Mouse (Mus musculus): Measurements from ENCODE around the gene Rgl2. TPM values are rescaled to one million over a fixed set of nuclear protein-coding genes. Genes with fewer than 3 reads are reported as not detected.
A peak's percentile ranks its signal among the peaks of the same experiment; 100 is the strongest.

Gene Rgl2
- polyA plus RNA-seq, 1 experiment from 2014 or later = 43.2 TPM

DNA sequence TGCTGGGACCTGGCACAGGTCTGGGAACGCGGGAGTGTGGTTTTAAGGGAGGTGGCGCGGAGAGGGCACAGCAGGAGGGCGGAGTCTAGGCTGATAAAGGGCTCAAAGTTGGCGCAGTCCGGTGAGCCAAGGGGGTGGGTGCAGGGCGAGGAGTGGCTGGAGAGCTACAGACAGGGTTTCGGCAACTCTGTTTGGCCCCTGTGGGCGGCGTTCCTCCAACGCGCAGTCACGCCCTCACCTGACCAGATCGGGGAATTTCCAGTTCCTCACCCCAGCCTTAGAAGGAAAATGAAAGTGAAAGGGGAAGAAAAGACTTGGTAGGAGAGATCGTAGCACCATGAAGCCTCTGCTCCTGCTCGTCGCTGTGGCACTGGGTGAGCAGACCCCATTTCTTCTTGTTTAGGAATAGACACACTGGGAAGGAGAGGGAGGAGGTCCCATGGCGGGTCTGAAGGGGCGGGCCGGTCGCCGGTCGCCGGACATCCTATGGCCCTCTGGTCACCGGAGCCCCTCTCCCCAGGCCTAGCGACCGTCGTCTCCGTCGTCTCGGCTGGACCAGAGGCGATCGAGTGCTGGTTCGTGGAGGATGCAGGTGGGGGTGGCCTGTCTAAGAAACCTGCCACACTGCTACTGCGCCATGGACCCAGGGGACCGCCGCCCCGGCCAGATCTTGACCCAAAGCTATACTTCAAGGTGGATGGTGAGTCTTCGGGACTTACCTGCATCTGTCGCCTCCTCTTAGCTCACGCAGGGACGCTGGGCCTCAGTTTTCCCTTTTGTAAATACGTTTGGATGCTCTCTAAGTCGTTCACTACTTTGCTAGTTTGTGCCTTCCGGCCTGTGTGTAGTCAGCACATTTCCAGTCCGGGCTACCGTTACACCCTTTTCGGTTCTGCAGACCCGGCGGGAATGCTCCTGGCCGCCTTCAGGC lies 9.7 kb upstream of the Rgl2 start:
- Histone ChIP-seq H3K9me3 (replicated peaks) (no peaks in the 10 kb centered on the region), H3K36me3 (peaks cover 26% of the 10 kb centered on the region), H3K27me3 (ENCODE audit: low read depth, poor library complexity, severe bottlenecking) (peaks cover 7% of the 10 kb centered on the region; the same call in 1 of the 2 replicates), H3K4me3 (peak overlapping the region; percentile 73), H3K27ac (peak overlapping the region; percentile 79), H3K4me1 (peaks cover 46% of the 10 kb centered on the region)
- WGBS = under 1% methylated on average over 52 of the region's 52 CpGs
- DNase-seq (ENCODE audit: low spot score) = peak; percentile 62

DNA sequence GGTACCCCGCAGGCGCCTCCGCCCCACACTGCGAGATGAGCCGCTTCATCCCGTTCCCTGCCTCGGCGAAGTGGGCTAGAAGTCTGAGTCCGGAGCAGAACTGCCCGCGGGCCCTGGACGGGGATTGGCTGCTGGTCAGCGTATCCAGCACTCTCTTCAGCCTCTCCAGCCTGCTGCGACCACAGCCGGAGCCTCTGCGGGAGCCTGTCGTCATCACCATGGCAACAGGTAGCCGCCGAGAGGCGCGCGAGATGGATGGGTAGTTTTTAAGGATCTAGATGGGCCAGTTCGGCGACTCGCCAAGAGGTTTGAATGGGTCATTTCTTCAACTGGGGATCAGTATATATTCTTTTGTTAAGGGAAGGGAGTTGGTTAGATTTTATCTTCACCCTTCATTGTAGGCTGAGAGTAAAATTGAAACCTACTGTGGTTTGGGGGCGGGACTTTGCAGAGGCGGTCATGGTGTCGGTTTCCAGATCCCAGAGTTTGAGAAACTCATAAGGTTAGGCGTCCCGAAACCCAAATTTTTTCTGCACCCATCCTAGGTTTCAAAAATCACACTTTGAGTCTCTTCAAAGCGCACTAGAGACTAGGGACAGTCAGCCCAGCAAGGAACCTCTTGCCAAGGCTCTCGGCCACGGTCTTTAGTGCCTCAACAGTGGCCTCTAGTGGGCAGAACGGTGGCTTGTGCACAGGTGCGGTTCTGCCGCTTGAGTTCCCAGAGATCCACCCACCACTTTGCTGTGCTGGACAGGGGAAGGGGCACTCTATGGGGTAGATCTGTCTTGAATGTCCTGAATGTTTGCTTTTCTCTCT lies 8.9 kb upstream of the Rgl2 start:
- H3K27ac ChIP-seq = peak overlapping the region; percentile 79
- no peaks in the 10 kb centered on the region for H3K9me3 ChIP-seq (replicated peaks)
- peaks cover 39% of the 10 kb centered on the region for H3K4me1 ChIP-seq
- peaks cover 7% of the 10 kb centered on the region; the same call in 1 of the 2 replicates for H3K27me3 ChIP-seq (ENCODE audit: low read depth, poor library complexity, severe bottlenecking)
- H3K36me3 ChIP-seq = peaks cover 19% of the 10 kb centered on the region
- DNase-seq (ENCODE audit: low spot score) = peak; percentile 88
- under 1% methylated on average over 36 of the region's 36 CpGs for WGBS
- H3K4me3 ChIP-seq = peak overlapping the region; percentile 73

DNA sequence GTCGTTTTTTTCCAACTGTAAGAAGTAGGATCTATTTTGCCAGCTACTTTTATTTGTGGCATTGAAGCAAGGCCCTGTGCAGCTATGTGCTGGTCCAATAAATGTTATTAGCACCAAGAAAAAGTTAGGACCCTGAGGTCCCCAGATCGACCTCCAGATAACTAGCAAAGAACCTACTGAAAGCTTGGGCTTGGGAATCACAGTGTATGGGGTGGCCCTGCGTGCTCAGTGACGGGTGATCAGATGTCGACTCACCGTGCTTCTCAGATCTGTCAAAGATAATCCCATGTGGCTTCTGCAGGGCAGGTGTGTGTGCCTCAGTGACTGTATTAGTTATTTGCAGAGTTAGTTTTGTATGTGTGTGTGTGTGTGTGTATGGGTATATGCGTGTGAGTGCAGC lies 8.0 kb upstream of the Rgl2 start:
- Histone ChIP-seq H3K27ac (no peak overlapping the region), H3K4me1 (peaks cover 39% of the 10 kb centered on the region), H3K27me3 (ENCODE audit: low read depth, poor library complexity, severe bottlenecking) (peaks cover 7% of the 10 kb centered on the region; the same call in 1 of the 2 replicates), H3K9me3 (replicated peaks) (no peaks in the 10 kb centered on the region), H3K4me3 (no peak overlapping the region), H3K36me3 (peaks cover 26% of the 10 kb centered on the region)
- no peak for DNase-seq (ENCODE audit: low spot score)
- WGBS = 87% methylated on average over 7 of the region's 7 CpGs

DNA sequence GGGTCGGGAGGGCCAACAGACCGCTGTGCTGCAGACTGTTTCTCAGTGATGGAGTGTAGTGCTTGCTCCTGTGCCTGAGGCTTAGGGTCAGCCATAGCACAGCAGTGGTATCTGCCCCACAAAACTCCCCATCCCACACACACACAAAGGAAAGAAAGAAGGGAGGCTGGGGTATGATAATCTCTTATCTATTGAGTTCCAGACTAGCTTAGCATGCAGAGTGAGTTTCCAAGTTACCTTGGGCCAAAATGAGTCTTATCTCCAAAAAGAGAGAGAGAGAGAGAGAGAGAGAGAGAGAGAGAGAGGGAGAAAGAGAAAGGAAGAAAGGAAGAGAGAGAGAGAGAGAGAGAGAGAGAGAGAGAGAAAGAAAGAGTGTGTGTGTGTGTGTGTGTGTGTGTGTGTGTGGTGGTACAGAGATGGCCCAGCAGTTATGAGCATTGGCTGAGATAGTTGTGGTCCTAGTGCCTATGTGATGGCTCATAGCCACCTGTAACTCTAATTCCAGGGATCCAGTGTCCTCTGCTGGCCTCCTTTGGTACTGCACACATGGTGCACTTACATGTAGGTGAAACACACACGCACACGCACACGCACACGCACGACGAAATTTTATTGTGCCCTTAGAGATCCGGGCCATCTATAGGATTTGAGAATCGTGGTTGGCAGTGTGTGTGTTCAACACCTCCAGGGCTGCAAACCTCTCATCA lies 4.6 kb upstream of the Rgl2 start:
- DNase-seq (ENCODE audit: low spot score) = no peak
- Histone ChIP-seq H3K27me3 (ENCODE audit: low read depth, poor library complexity, severe bottlenecking) (no peaks in the 10 kb centered on the region), H3K4me1 (peaks cover 27% of the 10 kb centered on the region), H3K36me3 (peaks cover 15% of the 10 kb centered on the region), H3K4me3 (no peak overlapping the region), H3K27ac (no peak overlapping the region), H3K9me3 (replicated peaks) (no peaks in the 10 kb centered on the region)
- WGBS = 83% methylated on average over 10 of the region's 10 CpGs

DNA sequence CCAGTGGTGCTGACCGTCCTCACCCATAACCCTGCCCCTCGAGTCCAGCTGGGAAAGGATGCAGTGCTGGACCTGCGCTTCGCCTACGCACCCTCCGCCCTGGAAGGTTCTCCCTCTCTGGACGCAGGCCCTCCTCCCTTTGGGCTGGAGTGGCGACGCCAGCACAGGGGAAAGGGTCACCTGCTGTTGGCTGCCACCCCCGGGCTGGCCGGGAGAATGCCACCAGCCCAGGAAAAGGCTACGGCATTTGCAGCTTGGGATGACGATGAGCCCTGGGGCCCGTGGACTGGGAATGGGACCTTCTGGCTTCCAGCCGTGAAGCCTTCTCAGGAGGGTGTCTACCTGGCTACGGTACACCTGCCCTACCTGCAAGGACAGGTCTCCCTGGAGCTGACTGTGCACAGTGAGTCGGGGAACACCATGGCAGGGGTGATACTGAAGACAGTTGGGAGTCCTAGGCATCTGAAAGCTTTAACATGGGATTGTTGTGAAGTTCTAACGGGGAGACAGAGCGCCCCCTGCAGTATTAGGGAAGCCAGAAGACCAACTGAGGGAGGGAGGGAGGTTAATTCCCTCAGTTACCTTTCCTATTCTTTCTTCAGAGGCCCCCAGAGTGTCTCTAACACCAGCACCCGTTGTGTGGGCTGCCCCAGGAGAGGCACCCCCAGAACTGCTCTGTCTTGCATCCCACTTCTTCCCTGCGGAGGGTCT lies 3.8 kb upstream of the Rgl2 start:
- Histone ChIP-seq H3K9me3 (replicated peaks) (no peaks in the 10 kb centered on the region), H3K4me3 (no peak overlapping the region), H3K4me1 (peaks cover 27% of the 10 kb centered on the region), H3K36me3 (peaks cover 15% of the 10 kb centered on the region), H3K27ac (no peak overlapping the region), H3K27me3 (ENCODE audit: low read depth, poor library complexity, severe bottlenecking) (no peaks in the 10 kb centered on the region)
- WGBS = 81% methylated on average over 21 of the region's 21 CpGs
- no peak for DNase-seq (ENCODE audit: low spot score)

DNA sequence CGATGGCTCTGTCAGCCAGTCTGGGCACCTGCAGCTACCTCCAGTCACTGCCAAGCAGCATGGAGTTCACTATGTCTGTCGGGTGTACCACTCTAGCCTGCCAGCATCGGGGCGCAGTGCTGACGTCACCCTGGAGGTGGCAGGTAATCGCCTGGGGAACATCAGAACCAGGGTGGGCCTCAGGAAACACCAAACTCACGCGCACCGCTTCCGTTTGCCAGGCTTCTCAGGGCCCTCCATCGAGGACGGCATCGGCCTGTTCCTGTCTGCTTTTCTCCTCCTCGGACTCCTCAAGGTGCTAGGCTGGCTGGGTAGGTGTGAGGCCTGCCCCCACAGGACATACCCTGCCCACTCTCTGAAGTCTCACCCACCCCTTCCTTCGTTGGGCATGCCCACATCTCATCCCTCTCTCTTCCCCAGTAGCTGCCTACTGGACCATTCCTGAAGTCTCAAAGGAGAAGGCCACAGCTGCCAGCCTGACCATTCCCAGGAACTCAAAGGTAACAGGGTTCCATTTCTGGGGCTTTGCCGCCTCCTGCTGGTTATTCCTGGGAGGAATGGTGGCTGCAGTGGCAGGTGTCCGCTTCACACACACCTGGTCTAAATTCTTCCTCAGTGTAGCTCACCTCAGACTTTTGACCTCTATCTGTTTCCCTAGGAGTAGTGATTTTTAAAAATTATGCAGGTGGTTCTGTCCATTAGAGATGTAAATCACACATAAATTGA lies 3.0 kb upstream of the Rgl2 start:
- H3K9me3 ChIP-seq (replicated peaks) = no peaks in the 10 kb centered on the region
- peaks cover 3% of the 10 kb centered on the region; the same call in 1 of the 2 replicates for H3K27me3 ChIP-seq (ENCODE audit: low read depth, poor library complexity, severe bottlenecking)
- H3K27ac ChIP-seq = no peak overlapping the region
- H3K4me3 ChIP-seq = no peak overlapping the region
- peaks cover 15% of the 10 kb centered on the region for H3K36me3 ChIP-seq
- 76% methylated on average over 17 of the region's 17 CpGs for WGBS
- peaks cover 31% of the 10 kb centered on the region for H3K4me1 ChIP-seq
- DNase-seq (ENCODE audit: low spot score) = no peak

DNA sequence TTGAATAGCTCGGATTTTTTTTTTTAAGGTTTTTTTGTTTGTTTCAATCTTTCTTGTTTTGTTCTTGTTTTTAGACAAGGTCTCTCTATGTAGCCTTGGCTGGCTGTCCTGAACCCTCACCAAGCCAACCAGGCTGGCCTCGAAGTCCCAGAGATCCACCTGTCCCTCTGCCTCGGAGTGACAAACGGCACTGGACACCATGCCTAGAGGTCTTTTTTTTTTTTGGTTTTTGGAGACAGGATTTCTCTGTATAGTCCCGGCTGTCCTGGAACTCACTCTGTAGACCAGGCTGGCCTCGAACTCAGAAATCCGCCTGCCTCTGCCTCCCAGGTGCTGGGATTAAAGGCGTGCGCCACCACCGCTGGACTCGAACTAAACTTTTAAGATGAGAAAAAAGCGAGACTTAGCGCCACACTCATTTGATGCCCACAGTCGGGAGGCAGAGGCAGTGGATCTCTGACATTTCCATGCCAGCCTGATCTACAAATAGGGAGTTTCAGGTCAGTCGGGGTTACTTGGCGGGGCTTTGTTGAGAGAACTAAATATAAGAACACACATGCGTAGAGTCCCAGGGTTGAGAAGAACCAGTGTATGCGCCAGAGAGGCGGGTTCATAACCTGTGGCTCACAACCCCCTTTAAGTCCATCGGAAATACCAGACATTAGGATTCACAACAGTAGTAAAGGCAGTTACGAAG lies 944 bp upstream of the Rgl2 start:
- no peaks in the 10 kb centered on the region for H3K9me3 ChIP-seq (replicated peaks)
- peaks cover 5% of the 10 kb centered on the region; the same call in 1 of the 2 replicates for H3K27me3 ChIP-seq (ENCODE audit: low read depth, poor library complexity, severe bottlenecking)
- 65% methylated on average over 21 of the region's 21 CpGs for WGBS
- DNase-seq (ENCODE audit: low spot score) = no peak
- peak overlapping the region; percentile 91 for H3K27ac ChIP-seq
- H3K36me3 ChIP-seq = peaks cover 31% of the 10 kb centered on the region
- peak overlapping the region; percentile 77 for H3K4me3 ChIP-seq
- H3K4me1 ChIP-seq = peaks cover 34% of the 10 kb centered on the region

DNA sequence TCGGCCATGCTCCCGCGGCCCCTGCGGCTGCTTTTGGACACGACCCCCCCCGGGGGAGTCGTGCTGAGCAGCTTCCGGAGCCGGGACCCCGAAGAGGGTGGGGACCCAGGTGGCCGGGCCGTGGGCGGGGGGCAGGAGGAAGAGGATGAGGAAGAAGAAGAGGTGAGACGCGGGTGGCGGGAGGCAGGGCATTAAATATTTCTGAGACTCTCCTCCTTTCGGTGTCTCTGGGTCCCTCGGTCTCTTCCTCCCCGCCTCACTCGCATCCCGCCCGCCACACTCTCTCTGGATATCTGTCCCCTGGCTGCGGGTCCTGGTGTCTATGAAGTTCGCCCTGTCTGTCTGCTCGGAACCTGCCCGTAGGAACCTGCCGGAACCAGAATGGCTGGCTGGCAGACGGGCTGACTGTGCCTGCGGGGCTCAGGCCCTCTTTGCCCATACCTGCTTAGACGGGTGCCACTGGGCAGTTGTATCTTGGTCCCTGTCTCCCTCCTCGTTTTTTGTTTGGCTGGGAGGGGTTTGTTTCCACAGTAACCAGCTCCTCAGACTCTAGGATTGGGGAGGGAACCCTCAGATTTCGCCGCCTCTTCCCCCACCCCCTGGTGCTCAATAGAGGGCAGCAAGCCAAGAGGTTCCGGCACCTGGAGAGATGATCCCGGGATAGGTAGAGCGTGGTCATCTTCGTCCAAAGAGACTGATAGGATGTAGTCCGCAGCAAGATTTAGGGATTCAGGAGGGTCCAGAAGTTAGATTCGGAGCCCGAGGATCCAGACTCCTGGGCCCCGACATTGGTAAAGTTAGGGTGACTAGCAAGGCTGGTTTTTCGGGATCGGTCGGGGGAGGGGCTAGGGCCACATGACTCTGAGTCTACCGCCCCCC lies 1.2 kb downstream of the Rgl2 start:
- H3K27me3 ChIP-seq (ENCODE audit: low read depth, poor library complexity, severe bottlenecking) = peaks cover 5% of the 10 kb centered on the region; the same call in 1 of the 2 replicates
- peaks cover 34% of the 10 kb centered on the region for H3K4me1 ChIP-seq
- H3K4me3 ChIP-seq = peak overlapping the region; percentile 77
- H3K27ac ChIP-seq = peak overlapping the region; percentile 91
- H3K9me3 ChIP-seq (replicated peaks) = no peaks in the 10 kb centered on the region
- WGBS = under 1% methylated on average over 45 of the region's 45 CpGs
- peak; percentile 58 for DNase-seq (ENCODE audit: low spot score)
- peaks cover 53% of the 10 kb centered on the region for H3K36me3 ChIP-seq

DNA sequence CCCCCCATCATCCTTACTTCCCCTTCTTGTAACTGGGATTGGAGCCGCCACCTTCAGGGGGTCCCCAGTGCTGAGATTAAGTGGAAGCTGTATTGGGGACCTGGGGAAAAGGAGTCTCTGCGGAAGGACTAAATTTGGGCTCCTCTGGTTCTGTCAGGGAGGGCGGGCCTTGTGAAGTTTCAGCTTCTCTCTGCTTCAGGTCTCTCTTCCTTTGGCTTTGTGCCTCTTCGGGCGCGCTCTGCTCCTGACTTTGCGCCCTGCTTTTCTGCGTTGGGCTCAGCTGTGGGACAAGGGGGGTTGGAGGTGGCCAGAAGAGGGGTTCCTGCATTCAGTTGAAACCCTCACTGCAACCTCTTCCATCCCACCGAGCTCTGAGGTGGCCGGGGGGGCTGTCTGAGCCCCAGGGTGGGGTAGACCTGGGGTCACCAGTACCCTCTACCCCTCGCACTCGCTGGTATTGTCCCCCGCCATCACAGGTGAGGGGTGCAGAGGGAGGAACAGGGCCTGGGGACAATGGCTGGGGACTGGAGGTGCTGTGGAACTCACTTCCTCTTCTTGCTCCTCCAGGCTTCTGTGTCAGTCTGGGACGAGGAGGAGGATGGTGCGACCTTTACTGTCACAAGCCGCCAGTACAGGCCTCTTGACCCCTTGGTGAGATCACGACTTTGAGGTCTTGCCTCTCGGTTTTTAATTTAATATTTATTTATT lies 2.0 kb downstream of the Rgl2 start:
- Histone ChIP-seq H3K27ac (peak overlapping the region; percentile 91), H3K27me3 (ENCODE audit: low read depth, poor library complexity, severe bottlenecking) (peaks cover 5% of the 10 kb centered on the region; the same call in 1 of the 2 replicates), H3K4me1 (peaks cover 34% of the 10 kb centered on the region), H3K9me3 (replicated peaks) (no peaks in the 10 kb centered on the region), H3K36me3 (peaks cover 54% of the 10 kb centered on the region), H3K4me3 (peak overlapping the region; percentile 77)
- WGBS = 35% methylated on average over 18 of the region's 18 CpGs
- no peak for DNase-seq (ENCODE audit: low spot score)

DNA sequence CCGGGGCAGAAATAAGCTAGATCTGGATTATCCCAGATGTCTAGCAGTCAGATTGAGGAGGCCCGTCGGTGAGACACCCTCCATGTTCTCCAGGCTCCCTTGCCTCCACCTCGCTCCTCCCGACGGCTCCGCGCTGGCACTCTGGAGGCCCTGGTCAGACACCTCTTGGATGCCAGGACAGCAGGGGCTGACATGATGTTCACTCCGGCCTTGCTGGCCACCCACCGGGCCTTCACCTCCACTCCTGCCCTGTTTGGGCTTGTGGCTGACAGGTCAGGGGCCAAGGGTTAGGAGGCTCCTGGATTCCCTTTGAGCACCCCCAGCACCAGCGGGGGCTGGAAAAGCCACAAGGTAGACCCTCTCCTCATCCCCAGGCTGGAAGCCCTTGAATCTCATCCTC lies 2.6 kb downstream of the Rgl2 start:
- Histone ChIP-seq H3K4me3 (no peak overlapping the region), H3K27me3 (ENCODE audit: low read depth, poor library complexity, severe bottlenecking) (peaks cover 5% of the 10 kb centered on the region; the same call in 1 of the 2 replicates), H3K27ac (no peak overlapping the region), H3K4me1 (peaks cover 34% of the 10 kb centered on the region), H3K9me3 (replicated peaks) (no peaks in the 10 kb centered on the region), H3K36me3 (peaks cover 54% of the 10 kb centered on the region)
- 89% methylated on average over 11 of the region's 11 CpGs for WGBS
- DNase-seq (ENCODE audit: low spot score) = no peak
